Mouse (Mus musculus): ENCODE measurements around the gene Xpr1. TPM values are rescaled to one million over a fixed set of nuclear protein-coding genes. Genes with fewer than 3 reads are reported as not detected.

Xpr1 gene
- polyA plus RNA-seq, 1 experiment from 2014 or later = 14.1 TPM

DNA sequence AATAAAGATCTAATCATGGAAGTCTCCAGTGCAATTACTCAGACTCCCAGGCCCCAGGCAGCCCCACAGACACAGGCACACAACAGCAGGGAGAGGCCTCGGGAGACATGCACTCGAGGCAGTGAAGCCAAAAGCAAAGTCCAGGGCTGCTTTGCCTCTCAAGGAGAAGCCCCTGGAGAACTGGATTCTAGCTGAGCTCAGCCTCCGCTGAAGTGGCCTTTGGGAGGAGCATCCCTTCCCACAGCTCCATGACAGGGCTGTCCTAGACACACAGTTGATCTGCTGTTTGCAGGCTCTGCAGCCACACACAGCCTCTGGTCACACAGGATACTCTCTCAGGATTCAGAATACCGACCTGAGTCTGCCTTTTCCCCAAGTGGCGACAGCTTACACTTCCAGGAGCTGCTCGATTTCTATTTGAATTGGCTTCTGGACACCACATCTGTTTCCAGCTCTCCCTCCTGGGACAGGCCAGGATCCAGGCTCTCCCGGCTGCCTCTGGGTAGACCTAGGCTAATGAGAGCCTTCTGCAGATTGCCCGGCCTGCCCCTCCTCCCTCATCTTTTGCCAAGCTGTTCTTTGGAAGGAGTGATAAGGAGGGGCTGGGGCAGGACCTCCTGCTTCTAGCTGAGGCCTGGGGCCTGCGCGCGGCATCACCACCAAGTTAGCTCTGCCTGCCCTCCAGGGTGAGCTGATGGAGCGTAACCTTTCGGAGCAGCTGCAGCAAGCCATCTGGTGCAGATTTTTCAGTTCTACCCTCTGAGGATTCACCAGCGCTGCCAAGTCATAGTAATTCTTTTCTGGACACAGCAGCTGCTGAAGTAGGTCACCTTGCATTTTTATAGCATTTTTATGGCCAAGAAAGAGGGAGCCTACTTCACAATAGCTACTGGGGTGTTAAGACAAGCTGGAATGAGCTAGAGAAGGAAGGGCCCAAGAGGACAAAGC lies 187.5 kb downstream of the Xpr1 start:
- H3K36me3 ChIP-seq = peaks cover 18% of the 10 kb centered on the region
- H3K27me3 ChIP-seq (ENCODE audit: insufficient read depth, poor library complexity, severe bottlenecking) = peaks cover 3% of the 10 kb centered on the region; the same call in 1 of the 2 replicates
- peak overlapping the region; percentile 85 for H3K27ac ChIP-seq
- peak; percentile 79 for DNase-seq (ENCODE audit: low spot score)
- H3K4me1 ChIP-seq (replicated peaks) = peaks cover 89% of the 10 kb centered on the region
- no peaks in the 10 kb centered on the region for H3K9me3 ChIP-seq
- peak overlapping the region; percentile 1; the same call in 1 of the 2 replicates for H3K4me3 ChIP-seq
- 22% methylated on average over 14 of the region's 14 CpGs for WGBS

Other genes starting within 250 kb of the Xpr1 start
- gene BC034090, start 173.0 kb downstream of the Xpr1 start, polyA plus RNA-seq (2016; fragmentation: Nextera tagmentation; extraction: Ambion mirVana) = 5.3 and 6.2 TPM in 2 replicates
- 72.8 and 83.6 TPM in 2 replicates for gene Acbd6, start 140.7 kb upstream of the Xpr1 start, polyA plus RNA-seq (2016; fragmentation: Nextera tagmentation; extraction: Ambion mirVana)

Data from hindbrain, embryonic 10.5 days (tissue).